Mouse (Mus musculus) bone marrow, adult 2 months (tissue): ENCODE measurements around the gene Fam199x. TPM values are rescaled to one million over a fixed set of nuclear protein-coding genes. Genes with fewer than 3 reads are reported as not detected.

Experiments
- H3K27ac ChIP-seq: fragments of 200-500 bp; 2 replicates; pipeline ENCODE4 v1.5.1; 2012; ENCODE audit warnings: low read depth, mild to moderate bottlenecking, control low read depth, inconsistent platforms, low read length; ENCODE audit not compliant: control insufficient read depth, poor library complexity, insufficient read depth
- H3K4me1 ChIP-seq: fragments of 200-500 bp; 2 replicates; pipeline ENCODE4 v1.6.1; 2011; ENCODE audit warnings: low read length; ENCODE audit not compliant: control insufficient read depth, insufficient read depth
- H3K4me3 ChIP-seq: fragments of 200-500 bp; replicated peaks from 2 replicates; pipeline ENCODE3; 2011; ENCODE audit warnings: mild to moderate bottlenecking, low read depth, low read length, control low read depth; ENCODE audit not compliant: control insufficient read depth
- CTCF ChIP-seq: fragments of 200-500 bp; IDR thresholded peaks from 2 replicates; pipeline ENCODE4 v1.5.1; 2011; ENCODE audit warnings: low read length, control low read depth; ENCODE audit not compliant: control insufficient read depth, insufficient read depth
- POLR2A ChIP-seq: fragments of 200-500 bp; IDR thresholded peaks from 2 replicates; pipeline ENCODE4 v1.6.1; 2011; ENCODE audit warnings: low read depth, mild to moderate bottlenecking, control low read depth, low read length, borderline replicate concordance; ENCODE audit not compliant: control insufficient read depth
- WGBS: fragments of 180-500 bp; shearing (Covaris S2); methylation state at CpG from one replicate; pipeline ENCODE4 v1.1.7; 2018; 5-methylcytosine and 5-hydroxymethylcytosine counted together
- polyA plus RNA-seq: library from polyadenylated mRNA; stranded (reverse); fragments of >200 nt; gene quantifications from 2 replicates; pipeline ENCODE4 v1.2.4, GENCODE M21; 2011; ENCODE audit warnings: low replicate concordance; ENCODE audit not compliant: missing spikeins, insufficient read depth, insufficient read length

Fam199x gene
- polyA plus RNA-seq, 1 experiment = 1.6 TPM

- no peaks in the 10 kb centered on the region for H3K4me1 ChIP-seq
- TF ChIP-seq CTCF (no peak), POLR2A (no peak)
- WGBS = 19% methylated on average over 21 of the region's 21 CpGs
- H3K4me3 ChIP-seq = no peak within 1 kb of the TSS
- H3K27ac ChIP-seq = no peak within 1 kb of the TSS
Observed at GRCm38 (mm10) chrX:137121718-137122117, 72.3 kb downstream of the Fam199x start, which contains the start of gene Esx1. Gene Esx1 (minus strand): TSS chrX:137122083.

DNA sequence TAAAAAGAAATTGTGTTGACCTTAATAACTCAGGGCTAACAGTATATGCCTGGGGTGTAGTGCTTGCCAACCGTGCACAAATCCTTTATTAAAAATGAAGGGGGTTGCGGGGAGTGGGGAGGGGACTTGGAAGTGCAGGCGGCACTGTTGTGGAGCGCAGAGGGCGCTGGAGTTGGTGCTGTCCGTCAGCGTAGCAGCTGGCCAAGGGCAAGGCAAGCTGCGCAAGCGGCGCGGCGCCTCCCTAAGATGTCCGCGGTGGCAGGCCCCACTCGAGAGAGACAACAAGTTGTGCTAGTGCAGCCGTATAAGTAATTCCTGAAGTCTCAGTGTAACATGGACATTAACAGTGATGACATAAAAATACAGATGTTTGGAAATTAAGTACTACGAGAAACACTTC, 78.1 kb downstream of the Fam199x start:
- no peak overlapping the region for H3K4me3 ChIP-seq
- H3K27ac ChIP-seq = no peak overlapping the region
- no peak for TF ChIP-seq CTCF
- TF ChIP-seq POLR2A = no peak
- 13% methylated on average over 17 of the region's 17 CpGs for WGBS
- H3K4me1 ChIP-seq = no peaks in the 10 kb centered on the region

Other genes starting within 250 kb of the Fam199x start
- 1.1 and 4.0 TPM in 2 replicates for gene Plp1, start 226.9 kb upstream of the Fam199x start, polyA plus RNA-seq
- not detected in 2 replicates for gene Rab9b, start 180.8 kb upstream of the Fam199x start, polyA plus RNA-seq
- gene H2bfm, start 122.3 kb upstream of the Fam199x start, polyA plus RNA-seq = not detected in 2 replicates
- 5.4 TPM in 1 of 2 replicates, not detected in the other for gene Tmsb15b2, start 74.1 kb upstream of the Fam199x start, polyA plus RNA-seq
- not detected in 2 replicates for gene Tmsb15l, start 72.7 kb upstream of the Fam199x start, polyA plus RNA-seq
- 9.3 TPM in 1 of 2 replicates, not detected in the other for gene Tmsb15b1, start 72.7 kb upstream of the Fam199x start, polyA plus RNA-seq
- gene Zcchc18, start 56.4 kb upstream of the Fam199x start, polyA plus RNA-seq = 1.3 TPM in 1 of 2 replicates, not detected in the other
- gene Slc25a53, start 11.3 kb upstream of the Fam199x start, polyA plus RNA-seq = 3.7 and 8.0 TPM in 2 replicates
- not detected in 2 replicates for gene Esx1, start 72.5 kb downstream of the Fam199x start, polyA plus RNA-seq